Mouse (Mus musculus): ENCODE measurements around the gene Upf2. TPM values are rescaled to one million over a fixed set of nuclear protein-coding genes. Genes with fewer than 3 reads are reported as not detected.

The Upf2 gene
- polyA plus RNA-seq, 1 experiment from 2014 or later = 6.6 TPM

DNA sequence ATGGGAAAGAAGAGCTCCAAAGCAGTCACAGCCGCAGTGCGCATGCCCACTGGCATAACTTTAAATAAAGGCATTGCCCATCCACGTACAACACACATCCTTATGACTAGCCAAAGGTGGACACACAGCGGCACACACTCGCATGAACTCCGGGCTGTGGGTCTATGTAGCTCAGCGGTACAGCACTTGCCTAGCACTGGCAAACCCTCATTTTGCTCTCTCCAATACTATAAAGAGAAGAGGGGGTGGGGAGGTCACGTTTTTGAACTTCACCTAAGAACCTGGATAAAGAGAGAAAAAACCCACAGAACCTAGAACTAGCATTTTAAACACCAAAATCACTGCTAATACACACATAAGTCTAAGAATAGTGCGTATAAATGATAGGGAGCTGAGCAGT lies 10.3 kb upstream of the Upf2 start:
- 91% methylated on average over 9 of the region's 9 CpGs for WGBS
- H3K27me3 ChIP-seq (ENCODE audit: control insufficient read depth, insufficient read depth, low read length) = no peaks in the 10 kb centered on the region
- peaks cover 2 to 3% of the 10 kb centered on the region in 2 experiments; a peak in 1 of 4 replicates for H3K4me1 ChIP-seq (ENCODE audit: control insufficient read depth in 2 of 2, insufficient read depth in 2 of 2, low read length in 2 of 2)
- H3K9ac ChIP-seq (ENCODE audit: low read length) = no peak overlapping the region
- H3K36me3 ChIP-seq (ENCODE audit: control insufficient read depth, insufficient read depth, low read length) = no peaks in the 10 kb centered on the region
- no peak for ATAC-seq (ENCODE audit: insufficient number of reproducible peaks, insufficient read depth, low FRiP score, low read depth)
- no peak overlapping the region for H3K4me3 ChIP-seq (ENCODE audit: control insufficient read depth in 1 of 2, insufficient read depth in 1 of 2, low read depth in 1 of 2, low read length in 2 of 2)
- H3K27ac ChIP-seq (replicated peaks in 1 of 2; ENCODE audit: control insufficient read depth in 1 of 2, insufficient read depth in 1 of 2, low read depth in 2 of 2, low read length in 2 of 2) = no peak overlapping the region
- no peak overlapping the region for H3K4me2 ChIP-seq (ENCODE audit: low read length)
- H3K9me3 ChIP-seq (ENCODE audit: control insufficient read depth, low read length) = no peaks in the 10 kb centered on the region

DNA sequence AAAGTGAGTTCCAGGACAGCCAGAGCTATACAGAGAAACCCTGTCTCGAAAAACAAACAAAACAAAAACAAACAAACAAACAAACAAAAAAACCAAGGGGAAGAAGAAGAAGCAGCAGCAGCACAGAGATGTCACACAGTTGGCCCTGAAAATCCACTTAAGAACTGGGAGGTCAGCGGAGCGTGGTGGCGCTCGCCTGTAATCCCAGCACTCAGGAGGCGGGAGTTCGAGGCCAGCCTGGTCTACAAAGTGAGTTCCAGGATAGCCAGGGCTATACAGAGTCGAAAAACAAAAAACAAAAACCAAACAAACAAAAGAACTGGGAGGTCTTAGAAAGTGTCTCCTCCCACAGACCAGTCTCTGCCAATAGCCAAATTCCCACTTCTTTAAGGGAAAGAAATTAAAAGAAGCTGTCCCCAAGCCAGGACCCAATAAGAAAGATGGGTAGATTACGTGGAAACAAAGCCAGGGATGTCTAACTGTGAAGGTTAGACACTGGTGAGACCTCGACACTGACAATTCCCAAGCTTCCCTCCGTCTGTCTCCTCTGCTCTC lies 9.3 kb upstream of the Upf2 start:
- ATAC-seq (ENCODE audit: insufficient number of reproducible peaks, insufficient read depth, low FRiP score, low read depth) = no peak
- Histone ChIP-seq H3K4me3 (ENCODE audit: control insufficient read depth in 1 of 2, insufficient read depth in 1 of 2, low read depth in 1 of 2, low read length in 2 of 2) (peak overlapping the region; percentile 56 to 61), H3K27ac (replicated peaks in 1 of 2; ENCODE audit: control insufficient read depth in 1 of 2, insufficient read depth in 1 of 2, low read depth in 2 of 2, low read length in 2 of 2) (no peak overlapping the region), H3K9me3 (ENCODE audit: control insufficient read depth, low read length) (no peaks in the 10 kb centered on the region), H3K27me3 (ENCODE audit: control insufficient read depth, insufficient read depth, low read length) (no peaks in the 10 kb centered on the region), H3K4me2 (ENCODE audit: low read length) (peak overlapping the region; percentile 95), H3K36me3 (ENCODE audit: control insufficient read depth, insufficient read depth, low read length) (no peaks in the 10 kb centered on the region), H3K4me1 (ENCODE audit: control insufficient read depth in 2 of 2, insufficient read depth in 2 of 2, low read length in 2 of 2) (peaks cover 2 to 3% of the 10 kb centered on the region in 2 experiments; a peak in 1 of 4 replicates), H3K9ac (ENCODE audit: low read length) (peak overlapping the region; percentile 80)
- 56% methylated on average over 11 of the region's 11 CpGs for WGBS

DNA sequence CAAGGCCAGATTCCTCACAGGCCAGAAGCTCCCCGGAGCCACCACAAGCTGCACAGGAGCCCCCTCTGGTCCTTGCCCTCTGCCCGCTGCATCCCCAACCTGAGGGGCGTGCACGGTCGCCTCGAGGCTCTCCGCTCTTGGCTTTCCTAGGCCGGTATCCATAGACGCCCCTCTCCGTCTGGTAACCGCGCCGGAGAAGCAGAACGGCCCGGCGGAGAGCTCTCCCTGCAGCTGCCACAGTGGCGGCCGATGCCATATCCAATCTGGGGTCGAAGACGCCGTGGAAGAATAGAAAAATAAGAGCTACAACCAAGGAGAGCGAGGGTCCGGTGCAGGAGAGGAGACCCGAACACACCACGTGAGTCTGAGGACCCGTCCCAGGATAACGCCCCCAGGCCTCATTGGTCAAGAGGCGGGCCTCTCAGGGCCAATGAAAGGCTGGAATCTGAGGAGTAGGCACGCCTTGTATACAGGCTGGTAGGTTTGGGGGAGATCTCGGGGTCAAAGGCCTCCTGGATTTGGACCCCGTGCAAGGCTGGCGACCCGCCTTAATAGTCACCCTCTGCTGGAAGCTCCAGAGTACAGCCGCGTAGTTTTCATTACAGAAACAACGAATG lies 8.7 kb upstream of the Upf2 start, which contains the start of gene Dhtkd1:
Gene Dhtkd1, minus strand, starts transcription at position 377 of the 617 bp plus-strand sequence.
- Histone ChIP-seq H3K27me3 (ENCODE audit: control insufficient read depth, insufficient read depth, low read length) (no peaks in the 10 kb centered on the region), H3K36me3 (ENCODE audit: control insufficient read depth, insufficient read depth, low read length) (no peaks in the 10 kb centered on the region), H3K4me2 (ENCODE audit: low read length) (peak within 1 kb of the TSS; percentile 95), H3K9ac (ENCODE audit: low read length) (peak within 1 kb of the TSS; percentile 80), H3K9me3 (ENCODE audit: control insufficient read depth, low read length) (no peaks in the 10 kb centered on the region), H3K27ac (replicated peaks in 1 of 2; ENCODE audit: control insufficient read depth in 1 of 2, insufficient read depth in 1 of 2, low read depth in 2 of 2, low read length in 2 of 2) (no peak within 1 kb of the TSS), H3K4me1 (ENCODE audit: control insufficient read depth in 2 of 2, insufficient read depth in 2 of 2, low read length in 2 of 2) (peaks cover 2 to 3% of the 10 kb centered on the region in 2 experiments; a peak in 1 of 4 replicates), H3K4me3 (ENCODE audit: control insufficient read depth in 1 of 2, insufficient read depth in 1 of 2, low read depth in 1 of 2, low read length in 2 of 2) (peak within 1 kb of the TSS; percentile 56 to 61)
- ATAC-seq (ENCODE audit: insufficient number of reproducible peaks, insufficient read depth, low FRiP score, low read depth) = peak; percentile 84
- WGBS = under 1% methylated on average over 36 of the region's 36 CpGs

DNA sequence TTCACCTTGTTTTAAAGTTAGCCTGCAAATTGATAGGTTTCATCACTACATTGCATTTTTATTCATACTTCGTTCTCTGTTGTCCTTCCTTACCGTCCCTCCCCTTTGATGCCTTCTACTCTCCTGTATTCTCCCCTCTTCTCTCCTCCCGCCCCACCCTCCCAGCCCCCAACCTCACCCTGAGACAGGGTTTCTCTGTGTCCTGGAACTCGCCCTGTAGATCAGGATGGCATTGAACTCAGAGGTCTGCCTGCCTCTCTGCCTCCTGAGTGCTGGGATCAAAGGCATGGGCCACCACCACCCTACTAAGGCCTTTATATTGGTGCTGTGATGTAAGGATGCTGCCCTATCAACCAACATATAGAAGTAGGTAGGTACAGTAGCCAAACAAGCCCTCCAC lies 8.2 kb upstream of the Upf2 start:
- peaks cover 2 to 3% of the 10 kb centered on the region in 2 experiments; a peak in 1 of 4 replicates for H3K4me1 ChIP-seq (ENCODE audit: control insufficient read depth in 2 of 2, insufficient read depth in 2 of 2, low read length in 2 of 2)
- ATAC-seq (ENCODE audit: insufficient number of reproducible peaks, insufficient read depth, low FRiP score, low read depth) = no peak
- H3K36me3 ChIP-seq (ENCODE audit: control insufficient read depth, insufficient read depth, low read length) = no peaks in the 10 kb centered on the region
- peak overlapping the region; percentile 80 for H3K9ac ChIP-seq (ENCODE audit: low read length)
- H3K9me3 ChIP-seq (ENCODE audit: control insufficient read depth, low read length) = no peaks in the 10 kb centered on the region
- H3K4me2 ChIP-seq (ENCODE audit: low read length) = peak overlapping the region; percentile 95
- no peak overlapping the region for H3K27ac ChIP-seq (replicated peaks in 1 of 2; ENCODE audit: control insufficient read depth in 1 of 2, insufficient read depth in 1 of 2, low read depth in 2 of 2, low read length in 2 of 2)
- peak overlapping the region; percentile 56 to 61 for H3K4me3 ChIP-seq (ENCODE audit: control insufficient read depth in 1 of 2, insufficient read depth in 1 of 2, low read depth in 1 of 2, low read length in 2 of 2)
- 34% methylated on average over 4 of the region's 4 CpGs for WGBS
- no peaks in the 10 kb centered on the region for H3K27me3 ChIP-seq (ENCODE audit: control insufficient read depth, insufficient read depth, low read length)

DNA sequence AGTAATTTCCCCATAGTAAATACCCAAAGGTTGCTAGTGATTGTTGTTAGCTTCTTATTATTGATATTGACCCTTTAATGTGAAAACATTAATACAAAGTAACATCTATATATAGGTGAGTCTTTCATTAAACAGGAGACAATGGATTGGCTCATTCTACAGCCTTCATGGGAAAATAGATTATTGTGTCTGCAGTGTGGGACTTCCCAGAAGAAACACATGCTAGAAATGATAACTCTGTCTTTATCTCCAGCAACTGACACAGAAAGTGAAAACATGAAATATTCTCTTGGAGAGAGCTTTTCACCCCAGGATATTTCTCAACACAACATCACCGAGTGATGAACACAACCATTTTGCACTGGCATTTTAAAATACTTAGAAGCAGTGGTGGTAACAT lies 5.6 kb upstream of the Upf2 start:
- Histone ChIP-seq H3K4me1 (ENCODE audit: control insufficient read depth in 2 of 2, insufficient read depth in 2 of 2, low read length in 2 of 2) (peaks cover 2 to 3% of the 10 kb centered on the region in 2 experiments; a peak in 1 of 4 replicates), H3K36me3 (ENCODE audit: control insufficient read depth, insufficient read depth, low read length) (no peaks in the 10 kb centered on the region), H3K9me3 (ENCODE audit: control insufficient read depth, low read length) (no peaks in the 10 kb centered on the region), H3K27me3 (ENCODE audit: control insufficient read depth, insufficient read depth, low read length) (no peaks in the 10 kb centered on the region), H3K27ac (replicated peaks in 1 of 2; ENCODE audit: control insufficient read depth in 1 of 2, insufficient read depth in 1 of 2, low read depth in 2 of 2, low read length in 2 of 2) (no peak overlapping the region), H3K4me2 (ENCODE audit: low read length) (no peak overlapping the region), H3K4me3 (ENCODE audit: control insufficient read depth in 1 of 2, insufficient read depth in 1 of 2, low read depth in 1 of 2, low read length in 2 of 2) (no peak overlapping the region), H3K9ac (ENCODE audit: low read length) (no peak overlapping the region)
- 93% methylated on average over 1 of the region's 1 CpGs for WGBS
- ATAC-seq (ENCODE audit: insufficient number of reproducible peaks, insufficient read depth, low FRiP score, low read depth) = no peak

DNA sequence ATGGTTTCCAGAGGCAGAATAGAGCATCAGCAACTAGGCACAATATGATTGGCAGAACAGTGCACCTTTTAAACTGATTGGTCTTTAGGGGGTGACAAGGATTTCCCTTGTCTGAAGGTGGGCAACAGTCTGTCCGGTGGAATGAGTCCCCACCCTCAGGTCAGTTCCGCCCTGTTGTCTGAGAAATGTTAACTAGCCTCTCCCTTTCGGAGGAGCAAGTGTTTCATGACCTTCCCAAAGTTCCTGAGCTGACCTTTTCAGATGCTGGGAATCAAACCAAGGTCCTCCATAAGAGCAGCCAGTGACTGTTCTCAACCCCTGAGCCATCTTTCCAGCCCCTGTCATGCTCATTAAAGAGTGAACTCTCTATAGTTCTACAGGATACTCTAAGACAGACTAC lies 4.4 kb upstream of the Upf2 start:
- Histone ChIP-seq H3K4me2 (ENCODE audit: low read length) (no peak overlapping the region), H3K4me1 (ENCODE audit: control insufficient read depth in 2 of 2, insufficient read depth in 2 of 2, low read length in 2 of 2) (peaks cover under 1 to 3% of the 10 kb centered on the region in 2 experiments; a peak in 1 of 4 replicates), H3K27ac (replicated peaks in 1 of 2; ENCODE audit: control insufficient read depth in 1 of 2, insufficient read depth in 1 of 2, low read depth in 2 of 2, low read length in 2 of 2) (no peak overlapping the region), H3K36me3 (ENCODE audit: control insufficient read depth, insufficient read depth, low read length) (no peaks in the 10 kb centered on the region), H3K9me3 (ENCODE audit: control insufficient read depth, low read length) (no peaks in the 10 kb centered on the region), H3K4me3 (ENCODE audit: control insufficient read depth in 1 of 2, insufficient read depth in 1 of 2, low read depth in 1 of 2, low read length in 2 of 2) (no peak overlapping the region), H3K27me3 (ENCODE audit: control insufficient read depth, insufficient read depth, low read length) (no peaks in the 10 kb centered on the region), H3K9ac (ENCODE audit: low read length) (no peak overlapping the region)
- whole genome bisulfite sequencing = 66% methylated on average over 3 of the region's 3 CpGs
- no peak for ATAC-seq (ENCODE audit: insufficient number of reproducible peaks, insufficient read depth, low FRiP score, low read depth)

DNA sequence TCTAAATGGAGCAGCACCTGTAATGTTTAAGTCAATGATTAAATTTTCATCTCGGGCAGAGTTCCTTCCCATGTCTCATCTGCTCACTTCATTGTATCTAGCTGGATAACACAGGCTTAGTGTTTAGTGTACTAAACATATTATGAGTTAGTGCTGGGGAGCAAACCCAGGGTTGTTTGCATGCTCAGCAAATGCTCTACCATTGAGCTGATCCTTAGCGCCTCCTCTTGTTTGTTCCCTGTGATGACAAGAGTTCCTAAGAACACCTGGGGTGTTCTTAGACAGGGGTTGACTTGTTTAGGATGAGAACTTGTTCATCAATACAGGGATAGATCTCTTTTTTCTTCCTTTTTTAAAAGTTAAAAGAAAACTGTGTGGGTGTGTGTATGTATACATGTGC lies 2.3 kb upstream of the Upf2 start:
- WGBS = 88% methylated on average over 2 of the region's 2 CpGs
- Histone ChIP-seq H3K27ac (replicated peaks in 1 of 2; ENCODE audit: control insufficient read depth in 1 of 2, insufficient read depth in 1 of 2, low read depth in 2 of 2, low read length in 2 of 2) (no peak overlapping the region), H3K4me3 (ENCODE audit: control insufficient read depth in 1 of 2, insufficient read depth in 1 of 2, low read depth in 1 of 2, low read length in 2 of 2) (no peak overlapping the region), H3K36me3 (ENCODE audit: control insufficient read depth, insufficient read depth, low read length) (no peaks in the 10 kb centered on the region), H3K4me2 (ENCODE audit: low read length) (no peak overlapping the region), H3K9me3 (ENCODE audit: control insufficient read depth, low read length) (no peaks in the 10 kb centered on the region), H3K27me3 (ENCODE audit: control insufficient read depth, insufficient read depth, low read length) (no peaks in the 10 kb centered on the region), H3K4me1 (ENCODE audit: control insufficient read depth in 2 of 2, insufficient read depth in 2 of 2, low read length in 2 of 2) (peaks cover 0 to 7% of the 10 kb centered on the region in 2 experiments; a peak in 2 of 4 replicates), H3K9ac (ENCODE audit: low read length) (no peak overlapping the region)
- no peak for ATAC-seq (ENCODE audit: insufficient number of reproducible peaks, insufficient read depth, low FRiP score, low read depth)
